Mouse (Mus musculus) frontal cortex, adult (tissue): ENCODE data around the gene March7.

Experiments
- ATAC-seq: cut with Nextera tagmentation; 2 replicates; pipeline ENCODE4 v1.9.2; 2017; ENCODE audit warnings: mild to moderate bottlenecking, moderate library complexity, mixed read lengths; ENCODE audit not compliant: low TSS enrichment

The March7 gene

DNA sequence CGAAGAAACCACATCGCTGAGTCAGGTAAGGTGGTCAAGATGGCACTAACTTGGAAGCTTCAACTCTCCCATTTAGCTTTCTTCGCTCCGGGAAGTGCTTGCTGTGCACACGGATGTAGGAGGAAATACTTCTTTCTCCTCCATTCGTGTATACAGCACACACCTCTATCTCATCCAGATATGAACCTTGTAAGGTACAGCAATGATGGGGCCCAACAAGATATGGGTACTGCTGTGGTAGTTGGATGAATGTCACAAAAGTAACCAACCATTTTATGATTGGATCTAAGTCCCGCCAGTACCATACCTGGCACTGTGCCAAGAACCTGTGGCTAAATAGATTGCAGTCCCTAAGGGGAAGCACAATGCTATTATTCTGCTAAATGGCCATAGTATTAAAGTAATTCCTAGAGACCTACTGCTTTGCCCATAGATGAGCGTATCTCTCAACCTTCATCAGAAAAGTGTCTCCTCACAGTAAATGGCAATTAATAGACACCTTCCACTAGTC lies 75.5 kb downstream of the March7 start:
- ATAC-seq = no peak

DNA sequence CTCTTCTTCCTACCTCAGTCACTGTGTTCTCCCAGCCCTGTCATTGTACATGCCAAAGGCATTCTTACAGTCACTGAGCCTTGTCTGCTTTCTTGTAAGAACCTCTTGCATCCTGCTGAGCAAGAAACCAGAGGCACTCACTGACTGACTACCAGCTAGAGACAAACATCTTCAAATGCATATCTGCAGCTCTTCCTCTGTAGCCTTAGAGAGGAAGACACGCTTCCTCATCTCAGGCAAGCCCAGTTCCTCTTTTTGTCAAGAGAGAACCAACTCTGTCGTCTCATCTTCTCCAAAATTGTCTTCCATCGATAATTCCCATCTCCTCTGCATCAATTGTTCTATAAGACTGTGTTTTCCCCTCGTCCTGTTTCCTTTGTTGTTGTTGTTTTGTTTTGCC lies 78.9 kb downstream of the March7 start:
- no peak for ATAC-seq

DNA sequence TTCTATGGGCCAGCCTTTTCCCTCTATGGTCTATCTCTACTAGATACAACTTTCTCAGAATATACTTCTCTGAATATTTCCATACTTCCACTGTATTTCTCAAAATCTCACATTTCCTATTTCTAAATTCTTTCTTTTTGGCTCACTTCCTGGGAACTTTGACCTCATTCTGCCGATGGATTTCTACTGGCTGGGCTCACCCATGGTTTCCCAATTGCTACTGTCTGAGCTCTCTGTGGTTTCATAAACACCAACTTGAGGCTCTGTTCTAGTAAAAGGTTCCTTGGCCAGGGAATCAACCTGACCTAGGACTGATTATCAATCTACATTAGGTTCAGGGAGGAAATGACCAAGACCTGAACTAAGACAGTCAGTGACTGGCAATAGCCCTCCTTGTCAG lies 79.8 kb downstream of the March7 start:
- ATAC-seq = no peak

DNA sequence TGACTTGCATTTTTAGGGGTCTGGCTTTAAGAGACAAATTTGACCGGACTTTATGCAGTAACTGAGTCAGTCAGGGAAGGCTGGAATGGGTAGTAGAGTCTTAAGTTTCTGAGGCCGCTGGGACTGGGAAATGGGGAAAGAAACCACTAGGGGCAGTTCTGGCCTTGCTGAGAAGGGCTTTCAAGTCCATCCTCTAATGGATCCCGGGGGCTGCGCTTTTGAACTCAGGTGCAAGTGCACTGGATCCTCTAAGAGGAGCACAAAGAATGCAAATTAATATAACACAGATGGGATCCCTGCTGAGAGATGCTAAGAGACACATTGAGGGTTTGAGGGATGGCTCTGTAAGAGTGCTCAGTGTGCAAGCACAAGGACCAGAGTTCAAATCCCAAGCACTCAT lies 81.7 kb downstream of the March7 start:
- no peak for ATAC-seq

DNA sequence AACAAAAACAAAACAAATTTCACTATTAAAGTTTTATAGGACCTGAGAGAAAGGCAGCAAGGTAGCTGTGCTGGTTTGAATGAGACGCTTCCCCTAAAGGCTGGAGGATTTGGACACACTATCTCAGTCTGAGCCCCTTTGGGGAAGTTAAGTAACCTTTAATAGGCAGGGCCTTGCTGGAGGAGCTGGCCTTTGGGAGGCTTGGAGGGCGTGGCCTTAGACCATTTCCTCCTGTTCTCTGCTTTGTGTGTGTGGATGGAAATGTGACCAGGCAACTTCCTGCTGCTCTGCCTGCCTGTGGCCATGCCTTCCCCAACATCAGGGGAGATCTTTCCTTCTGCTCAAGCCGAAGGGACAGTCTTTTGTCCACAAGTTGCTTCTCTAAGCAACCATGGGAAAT lies 88.6 kb downstream of the March7 start:
- ATAC-seq = no peak

DNA sequence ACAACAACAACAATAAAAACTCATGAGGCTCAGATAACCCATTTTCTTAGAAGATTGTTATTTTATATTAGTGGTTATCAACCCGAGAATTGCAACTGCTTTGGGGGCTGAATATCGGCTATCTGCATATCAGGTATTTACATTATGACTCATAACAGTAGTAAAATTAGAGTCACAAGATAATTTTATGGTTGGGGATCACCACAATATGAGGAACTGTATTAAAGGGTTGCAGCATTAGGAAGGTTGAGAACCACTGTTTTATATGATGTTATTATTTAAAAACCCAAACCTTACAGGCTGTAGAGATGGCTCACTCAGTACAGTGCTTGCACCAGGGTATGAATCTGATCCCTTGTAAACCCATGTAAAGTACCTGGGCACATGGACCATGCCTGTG lies 89.6 kb downstream of the March7 start:
- no peak for ATAC-seq
